26 mouse cellular contexts compared by ENCODE assay signal in the genomic region with DNA sequence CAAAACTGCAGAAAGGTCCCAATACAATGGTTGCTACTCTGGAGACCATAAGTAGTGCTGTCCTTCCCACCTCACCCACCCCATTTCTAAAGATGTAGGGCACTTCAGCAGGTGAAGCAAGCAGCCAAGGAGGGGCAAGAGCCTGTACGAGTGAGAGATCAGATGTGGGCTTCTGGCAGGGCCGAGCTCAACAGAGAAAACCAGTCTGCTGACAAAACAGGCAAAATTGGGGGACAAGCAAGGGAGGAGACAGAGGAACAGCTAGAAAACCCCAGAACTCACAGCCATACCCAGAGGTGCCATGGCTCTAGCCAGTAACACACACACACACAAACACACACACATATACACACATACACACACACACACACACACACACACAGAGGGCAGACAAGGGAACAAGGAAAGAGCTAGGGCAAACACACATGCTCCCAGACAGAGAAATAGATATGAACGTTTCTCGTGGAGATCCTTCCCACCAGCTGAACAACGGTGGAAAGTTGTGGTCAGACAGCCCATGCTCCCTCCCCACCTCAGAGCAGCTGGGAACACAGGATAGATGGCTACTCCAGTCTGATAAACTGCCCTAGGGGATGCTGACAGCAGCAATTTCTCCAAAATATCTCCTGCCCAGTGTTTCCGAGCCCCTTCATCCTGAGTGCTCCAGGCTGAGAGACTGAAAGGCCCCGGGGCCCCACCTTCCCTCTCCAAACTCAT. TPM values are rescaled to one million over a fixed set of nuclear protein-coding genes. Genes with fewer than 3 reads are reported as not detected.
DNase-seq lines count a peak whose midpoint lies in the region; ATAC-seq and TF ChIP-seq lines count a peak whose summit lies in the region.
"Had no signal": no experiment of that assay in that cellular context is flagged by ENCODE, and none has a peak within 500 bp of the region (broad histone marks: within the 10 kb centered on the region; RNA-seq: fewer than 3 reads in every experiment).

No protein-coding gene starts in this region.

- no peak for TF ChIP-seq EP300 in liver, postnatal 0 days (IDR thresholded peaks at IDR 0.05; ENCODE audit: low read depth)

- no peak for ATAC-seq in heart, embryonic 13.5 days (ENCODE audit: extremely low read depth, insufficient number of reproducible peaks, low FRiP score, low TSS enrichment)
- ATAC-seq in liver, postnatal 0 days, result no peak
- ATAC-seq in liver, embryonic 11.5 days (replicated peaks; ENCODE audit: low FRiP score), result no peak
- ATAC-seq: lung, postnatal 0 days had no signal

- H3K27ac ChIP-seq in heart, embryonic 13.5 days (replicated peaks), result peak overlapping the region; percentile 93
- no peak overlapping the region for H3K27ac ChIP-seq in liver, postnatal 0 days (ENCODE audit: low read depth)
- H3K27ac ChIP-seq in liver, embryonic 11.5 days (ENCODE audit: low read depth, low read length), result no peak overlapping the region
- peak overlapping the region; percentile 17; the same call in 1 of the 2 replicates for H3K27ac ChIP-seq in olfactory bulb, adult 2 months (ENCODE audit: insufficient read depth, low read depth, low read length)
- H3K27ac ChIP-seq: embryonic facial prominence, embryonic 13.5 days; forebrain, embryonic 10.5 days; limb, embryonic 12.5 days; liver, embryonic 14.5 days; neural tube, embryonic 12.5 days had no signal

- H3K4me2 ChIP-seq in heart, embryonic 13.5 days, result no peak overlapping the region
- H3K4me2 ChIP-seq in liver, postnatal 0 days (ENCODE audit: low read depth, low read length), result no peak overlapping the region
- no peak overlapping the region for H3K4me2 ChIP-seq in liver, embryonic 11.5 days
- H3K4me2 ChIP-seq: embryonic facial prominence, embryonic 13.5 days; limb, embryonic 12.5 days; neural tube, embryonic 12.5 days had no signal

- H3K4me1 ChIP-seq in heart, embryonic 13.5 days, result peaks cover 78% of the 10 kb centered on the region
- peaks cover 6% of the 10 kb centered on the region; the same call in 1 of the 2 replicates for H3K4me1 ChIP-seq in liver, postnatal 0 days (ENCODE audit: insufficient read depth)
- peaks cover 13% of the 10 kb centered on the region for H3K4me1 ChIP-seq in liver, embryonic 11.5 days (replicated peaks; ENCODE audit: control insufficient read depth, insufficient read depth, low read length)
- H3K4me1 ChIP-seq in olfactory bulb, adult 2 months (ENCODE audit: control insufficient read depth, insufficient read depth, low read length), result peaks cover 45% of the 10 kb centered on the region

- no peak overlapping the region for H3K4me3 ChIP-seq in heart, embryonic 13.5 days
- H3K4me3 ChIP-seq in liver, postnatal 0 days (ENCODE audit: low read depth, low read length), result no peak overlapping the region
- H3K4me3 ChIP-seq in liver, embryonic 11.5 days (ENCODE audit: low read depth, low read length), result no peak overlapping the region
- no peak overlapping the region for H3K4me3 ChIP-seq in olfactory bulb, adult 2 months (ENCODE audit: insufficient read depth, low read depth, low read length)
- H3K4me3 ChIP-seq: embryonic facial prominence, embryonic 13.5 days; forebrain, embryonic 10.5 days; limb, embryonic 12.5 days; neural tube, embryonic 12.5 days had no signal

- peak; percentile 34 for DNase-seq in cerebellum, adult 9-11 months
- DNase-seq in cerebellum, postnatal 4 days (ENCODE audit: low spot score in 2 of 2), result no peak
- DNase-seq in heart, postnatal 14 days, result no peak
- peak; percentile 8 for DNase-seq in liver, postnatal 0 days
- DNase-seq in liver, embryonic 11.5 days (ENCODE audit: low spot score), result no peak
- DNase-seq: adrenal gland, postnatal 10 days; gastrocnemius, postnatal 25 days; kidney, adult 18-20 months; kidney, postnatal 14 days; layer of hippocampus, adult 9-11 months had no signal

- intact Hi-C loops in heart, postnatal 14 days (cut with DNase I), result loop anchor here (5.0 kb wide), 2 partner anchors 212 to 282 kb away; no protein-coding TSS in a partner anchor

- peaks cover 4% of the 10 kb centered on the region; the same call in 1 of the 2 replicates for H3K36me3 ChIP-seq in heart, embryonic 13.5 days
- H3K36me3 ChIP-seq in liver, postnatal 0 days (replicated peaks; ENCODE audit: insufficient read depth, low read length), result no peaks in the 10 kb centered on the region
- no peaks in the 10 kb centered on the region for H3K36me3 ChIP-seq in liver, embryonic 11.5 days (ENCODE audit: control insufficient read depth, insufficient read depth, low read length)
- H3K36me3 ChIP-seq: embryonic facial prominence, embryonic 13.5 days; forebrain, embryonic 10.5 days; limb, embryonic 12.5 days; neural tube, embryonic 12.5 days had no signal

- 36% methylated on average over 7 of the region's 7 CpGs for WGBS in heart, embryonic 13.5 days
- 47% methylated on average over 7 of the region's 7 CpGs for WGBS in liver, postnatal 0 days (ENCODE audit: insufficient replicate concordance)
- WGBS in liver, embryonic 11.5 days, result 51% methylated on average over 7 of the region's 7 CpGs
- WGBS in olfactory bulb, adult 2 months, result 59% methylated on average over 7 of the region's 7 CpGs

- H3K9me3 ChIP-seq in heart, embryonic 13.5 days, result no peaks in the 10 kb centered on the region
- H3K9me3 ChIP-seq in liver, postnatal 0 days (ENCODE audit: low read length), result no peaks in the 10 kb centered on the region
- H3K9me3 ChIP-seq in liver, embryonic 11.5 days (ENCODE audit: control insufficient read depth, low read length), result no peaks in the 10 kb centered on the region
- H3K9me3 ChIP-seq: embryonic facial prominence, embryonic 13.5 days; forebrain, embryonic 10.5 days; limb, embryonic 12.5 days; neural tube, embryonic 12.5 days had no signal

- no peaks in the 10 kb centered on the region for H3K27me3 ChIP-seq in heart, embryonic 13.5 days (replicated peaks)
- 0 out of 2 replicates have a peak, but pooled peaks cover 6% of the 10 kb centered on the region for H3K27me3 ChIP-seq in liver, postnatal 0 days (ENCODE audit: insufficient read depth, low read length)
- H3K27me3 ChIP-seq in liver, embryonic 11.5 days (replicated peaks; ENCODE audit: control insufficient read depth, insufficient read depth, low read length), result no peaks in the 10 kb centered on the region
- H3K27me3 ChIP-seq: embryonic facial prominence, embryonic 13.5 days; limb, embryonic 12.5 days; neural tube, embryonic 12.5 days had no signal

- H3K9ac ChIP-seq in heart, embryonic 13.5 days, result peak overlapping the region; percentile 64
- no peak overlapping the region for H3K9ac ChIP-seq in liver, postnatal 0 days (replicated peaks)
- no peak overlapping the region for H3K9ac ChIP-seq in liver, embryonic 11.5 days (ENCODE audit: low read depth, low read length)
- H3K9ac ChIP-seq: embryonic facial prominence, embryonic 13.5 days; limb, embryonic 12.5 days; liver, embryonic 14.5 days; neural tube, embryonic 12.5 days had no signal

- no peak for TF ChIP-seq POLR2A in olfactory bulb, adult 2 months (IDR thresholded peaks at IDR 0.05; ENCODE audit: insufficient read depth, low read depth, low read length)

- no peak for TF ChIP-seq CTCF in liver, postnatal 0 days (IDR thresholded peaks at IDR 0.05; ENCODE audit: low read depth)
- no peak for TF ChIP-seq CTCF in olfactory bulb, adult 2 months (IDR thresholded peaks at IDR 0.05; ENCODE audit: insufficient read depth, low read depth, low read length)

RNA-seq across cellular contexts. Expression of gene Ppfia4, which starts 1.5 kb away (rescaled TPM):
- 10.9 and 12.6 TPM in 2 replicates for polyA plus RNA-seq in heart, embryonic 13.5 days (2015; fragmentation: Nextera tagmentation; extraction: Ambion mirVana)
- total RNA-seq in heart, postnatal 14 days (2021), result 1 to 10 TPM; 2.8 to 3.5 TPM
- polyA plus RNA-seq in liver, postnatal 0 days (2015; fragmentation: Nextera tagmentation; extraction: Ambion mirVana), result 1.3 and 1.6 TPM in 2 replicates
- 1.5 and 2.1 TPM in 2 replicates for polyA plus RNA-seq in liver, embryonic 11.5 days (2014; fragmentation: Nextera tagmentation; extraction: Ambion mirVana)
- polyA plus RNA-seq in olfactory bulb, adult 2 months (2012; ENCODE audit: insufficient read depth, insufficient read length, low replicate concordance, missing spikeins), result not detected in 2 replicates

RNA-seq across cellular contexts. Expression of gene Tmem183a, which starts 27.5 kb away (rescaled TPM):
- 54.0 and 63.0 TPM in 2 replicates for polyA plus RNA-seq in heart, embryonic 13.5 days (2015; fragmentation: Nextera tagmentation; extraction: Ambion mirVana)
- total RNA-seq in heart, postnatal 14 days (2021), result 10 to 100 TPM; 22.6 to 22.8 TPM
- polyA plus RNA-seq in liver, postnatal 0 days (2015; fragmentation: Nextera tagmentation; extraction: Ambion mirVana), result 44.1 and 46.1 TPM in 2 replicates
- polyA plus RNA-seq in liver, embryonic 11.5 days (2014; fragmentation: Nextera tagmentation; extraction: Ambion mirVana), result 95.6 and 101 TPM in 2 replicates
- not detected in 2 replicates for polyA plus RNA-seq in olfactory bulb, adult 2 months (2012; ENCODE audit: insufficient read depth, insufficient read length, low replicate concordance, missing spikeins)

RNA-seq across cellular contexts. Expression of gene Myog, which starts 44.5 kb away (rescaled TPM):
- polyA plus RNA-seq in heart, embryonic 13.5 days (2015; fragmentation: Nextera tagmentation; extraction: Ambion mirVana), result 1.5 and 3.5 TPM in 2 replicates
- total RNA-seq in heart, postnatal 14 days (2021), result not detected
- polyA plus RNA-seq in liver, postnatal 0 days (2015; fragmentation: Nextera tagmentation; extraction: Ambion mirVana), result 0.64 TPM in 1 of 2 replicates, not detected in the other
- 4.5 and 5.2 TPM in 2 replicates for polyA plus RNA-seq in liver, embryonic 11.5 days (2014; fragmentation: Nextera tagmentation; extraction: Ambion mirVana)
- polyA plus RNA-seq in olfactory bulb, adult 2 months (2012; ENCODE audit: insufficient read depth, insufficient read length, low replicate concordance, missing spikeins), result not detected in 2 replicates
- total RNA-seq: left cerebral cortex, adult 8-10 months; megakaryocyte progenitor cell, adult 5-6 weeks had no signal
- polyA plus RNA-seq: forebrain, embryonic 10.5 days; lung, postnatal 0 days; midbrain, postnatal 0 days had no signal

RNA-seq across cellular contexts. Expression of gene 4933406M09Rik, which starts 51.5 kb away (rescaled TPM):
- polyA plus RNA-seq in heart, embryonic 13.5 days (2015; fragmentation: Nextera tagmentation; extraction: Ambion mirVana), result not detected in 2 replicates
- total RNA-seq in heart, postnatal 14 days (2021), result not detected
- polyA plus RNA-seq in liver, postnatal 0 days (2015; fragmentation: Nextera tagmentation; extraction: Ambion mirVana), result not detected in 2 replicates
- polyA plus RNA-seq in liver, embryonic 11.5 days (2014; fragmentation: Nextera tagmentation; extraction: Ambion mirVana), result not detected in 2 replicates
- not detected in 2 replicates for polyA plus RNA-seq in olfactory bulb, adult 2 months (2012; ENCODE audit: insufficient read depth, insufficient read length, low replicate concordance, missing spikeins)
- total RNA-seq: adrenal gland, postnatal 10 days; gastrocnemius, postnatal 25 days; left cerebral cortex, adult 8-10 months; megakaryocyte progenitor cell, adult 5-6 weeks; midbrain, postnatal 0 days had no signal
- polyA plus RNA-seq: C2C12; cortical plate, adult 2 months; embryonic facial prominence, embryonic 13.5 days; forebrain, embryonic 10.5 days; frontal cortex, adult 2 months; limb, embryonic 12.5 days; liver, embryonic 14.5 days; midbrain, postnatal 0 days; neural tube, embryonic 12.5 days; stomach, embryonic 14.5 days; thymus, postnatal 0 days had no signal

Comparison
In these comparisons a context has a peak if more than half of its experiments do, and no peak if none do; other contexts are left out.
1. DNase-seq: peak in cerebellum, adult 9-11 months (single experiment) and liver, postnatal 0 days (single experiment); none in cerebellum, postnatal 4 days (0 of 2), heart, postnatal 14 days (0 of 2) and liver, embryonic 11.5 days (single experiment).
2. H3K27ac ChIP-seq: peak in heart, embryonic 13.5 days (single experiment) and olfactory bulb, adult 2 months (single experiment); none in liver, postnatal 0 days (single experiment) and liver, embryonic 11.5 days (single experiment).